Mouse (Mus musculus): ENCODE measurements around the gene Kctd11. TPM values are rescaled to one million over a fixed set of nuclear protein-coding genes. Genes with fewer than 3 reads are reported as not detected.
A peak's percentile ranks its signal among the peaks of the same experiment; 100 is the strongest.

Kctd11 gene
- polyA plus RNA-seq, 1 experiment, result 5.2 TPM

GRCm38 (mm10) chr11:69835326-69835965, 45.8 kb downstream of the Kctd11 start:
- H3K9me3 ChIP-seq (replicated peaks; ENCODE audit: control insufficient read depth, insufficient read depth, low read length, poor library complexity, severe bottlenecking), result no peaks in the 10 kb centered on the region
- no peak overlapping the region for H3K9ac ChIP-seq (ENCODE audit: low read depth, poor library complexity, severe bottlenecking)
- no peak overlapping the region for H3K4me3 ChIP-seq (ENCODE audit: low read depth, low read length)
- H3K27ac ChIP-seq (ENCODE audit: insufficient read depth, low read length), result no peak overlapping the region
- H3K36me3 ChIP-seq (ENCODE audit: control insufficient read depth, insufficient read depth, low read length, poor library complexity, severe bottlenecking), result no peaks in the 10 kb centered on the region
- TF ChIP-seq POLR2A (IDR thresholded peaks at IDR 0.05; ENCODE audit: insufficient read depth, low read length) (no peak), CTCF (IDR thresholded peaks at IDR 0.05; ENCODE audit: low read depth, low read length) (no peak), EP300 (IDR thresholded peaks at IDR 0.05; ENCODE audit: insufficient read depth, low read depth, low read length) (no peak)
- no peaks in the 10 kb centered on the region for H3K4me1 ChIP-seq (ENCODE audit: control insufficient read depth, insufficient read depth, low read length)
- no peaks in the 10 kb centered on the region for H3K27me3 ChIP-seq (ENCODE audit: control insufficient read depth, insufficient read depth, low read length, poor library complexity, severe bottlenecking)

- TF ChIP-seq EP300 (IDR thresholded peaks at IDR 0.05; ENCODE audit: insufficient read depth, low read depth, low read length) (no peak), POLR2A (IDR thresholded peaks at IDR 0.05; ENCODE audit: insufficient read depth, low read length) (no peak), CTCF (IDR thresholded peaks at IDR 0.05; ENCODE audit: low read depth, low read length) (no peak)
- Histone ChIP-seq H3K4me3 (ENCODE audit: low read depth, low read length) (peak overlapping the region; percentile 54), H3K9me3 (replicated peaks; ENCODE audit: control insufficient read depth, insufficient read depth, low read length, poor library complexity, severe bottlenecking) (no peaks in the 10 kb centered on the region), H3K27ac (ENCODE audit: insufficient read depth, low read length) (no peak overlapping the region), H3K36me3 (ENCODE audit: control insufficient read depth, insufficient read depth, low read length, poor library complexity, severe bottlenecking) (no peaks in the 10 kb centered on the region), H3K9ac (ENCODE audit: low read depth, poor library complexity, severe bottlenecking) (peak overlapping the region; percentile 19), H3K27me3 (ENCODE audit: control insufficient read depth, insufficient read depth, low read length, poor library complexity, severe bottlenecking) (no peaks in the 10 kb centered on the region), H3K4me1 (ENCODE audit: control insufficient read depth, insufficient read depth, low read length) (peaks cover 3% of the 10 kb centered on the region)
Measured at GRCm38 (mm10) chr11:69834001-69834549, 47.1 kb downstream of the Kctd11 start.

GRCm38 (mm10) chr11:69833554-69833953, 47.7 kb downstream of the Kctd11 start:
- no peaks in the 10 kb centered on the region for H3K27me3 ChIP-seq (ENCODE audit: control insufficient read depth, insufficient read depth, low read length, poor library complexity, severe bottlenecking)
- no peaks in the 10 kb centered on the region for H3K9me3 ChIP-seq (replicated peaks; ENCODE audit: control insufficient read depth, insufficient read depth, low read length, poor library complexity, severe bottlenecking)
- H3K9ac ChIP-seq (ENCODE audit: low read depth, poor library complexity, severe bottlenecking), result peak overlapping the region; percentile 19
- peak overlapping the region; percentile 54 for H3K4me3 ChIP-seq (ENCODE audit: low read depth, low read length)
- no peak overlapping the region for H3K27ac ChIP-seq (ENCODE audit: insufficient read depth, low read length)
- H3K4me1 ChIP-seq (ENCODE audit: control insufficient read depth, insufficient read depth, low read length), result peaks cover 3% of the 10 kb centered on the region
- TF ChIP-seq POLR2A (IDR thresholded peaks at IDR 0.05; ENCODE audit: insufficient read depth, low read length), result no peak
- no peak for TF ChIP-seq EP300 (IDR thresholded peaks at IDR 0.05; ENCODE audit: insufficient read depth, low read depth, low read length)
- TF ChIP-seq CTCF (IDR thresholded peaks at IDR 0.05; ENCODE audit: low read depth, low read length), result no peak
- H3K36me3 ChIP-seq (ENCODE audit: control insufficient read depth, insufficient read depth, low read length, poor library complexity, severe bottlenecking), result no peaks in the 10 kb centered on the region

GRCm38 (mm10) chr11:69828832-69829231, 52.4 kb downstream of the Kctd11 start:
- Histone ChIP-seq H3K4me3 (ENCODE audit: low read depth, low read length) (no peak overlapping the region), H3K36me3 (ENCODE audit: control insufficient read depth, insufficient read depth, low read length, poor library complexity, severe bottlenecking) (no peaks in the 10 kb centered on the region), H3K27me3 (ENCODE audit: control insufficient read depth, insufficient read depth, low read length, poor library complexity, severe bottlenecking) (no peaks in the 10 kb centered on the region), H3K4me1 (ENCODE audit: control insufficient read depth, insufficient read depth, low read length) (peaks cover 3% of the 10 kb centered on the region), H3K27ac (ENCODE audit: insufficient read depth, low read length) (no peak overlapping the region), H3K9me3 (replicated peaks; ENCODE audit: control insufficient read depth, insufficient read depth, low read length, poor library complexity, severe bottlenecking) (no peaks in the 10 kb centered on the region), H3K9ac (ENCODE audit: low read depth, poor library complexity, severe bottlenecking) (no peak overlapping the region)
- TF ChIP-seq EP300 (IDR thresholded peaks at IDR 0.05; ENCODE audit: insufficient read depth, low read depth, low read length) (no peak), POLR2A (IDR thresholded peaks at IDR 0.05; ENCODE audit: insufficient read depth, low read length) (no peak), CTCF (IDR thresholded peaks at IDR 0.05; ENCODE audit: low read depth, low read length) (no peak)

Other genes with a start within 250 kb of the Kctd11 start
- 170 and 173 TPM in 2 replicates for gene Fxr2, start 248.4 kb downstream of the Kctd11 start, polyA plus RNA-seq (2011; ENCODE audit: insufficient read depth, insufficient read length, low read depth, missing spikeins)
- gene Sox15, start 226.1 kb downstream of the Kctd11 start, polyA plus RNA-seq (2011; ENCODE audit: insufficient read depth, insufficient read length, low read depth, missing spikeins), result 45.2 and 48.1 TPM in 2 replicates
- 65.7 and 71.0 TPM in 2 replicates for gene Mpdu1, start 218.8 kb downstream of the Kctd11 start, polyA plus RNA-seq (2011; ENCODE audit: insufficient read depth, insufficient read length, low read depth, missing spikeins)
- 32.9 and 36.2 TPM in 2 replicates for gene Cd68, start 215.3 kb downstream of the Kctd11 start, polyA plus RNA-seq (2011; ENCODE audit: insufficient read depth, insufficient read length, low read depth, missing spikeins)
- 1,464 and 1,502 TPM in 2 replicates for gene Eif4a1, start 209.0 kb downstream of the Kctd11 start, polyA plus RNA-seq (2011; ENCODE audit: insufficient read depth, insufficient read length, low read depth, missing spikeins)
- gene Senp3, start 199.3 kb downstream of the Kctd11 start, polyA plus RNA-seq (2011; ENCODE audit: insufficient read depth, insufficient read length, low read depth, missing spikeins), result 198 and 221 TPM in 2 replicates
- 1.3 and 2.9 TPM in 2 replicates for gene Tnfsf13, start 195.6 kb downstream of the Kctd11 start, polyA plus RNA-seq (2011; ENCODE audit: insufficient read depth, insufficient read length, low read depth, missing spikeins)
- 3.4 and 4.1 TPM in 2 replicates for gene Tnfsf12, start 185.6 kb downstream of the Kctd11 start, polyA plus RNA-seq (2011; ENCODE audit: insufficient read depth, insufficient read length, low read depth, missing spikeins)
- gene Tnfsfm13, start 185.3 kb downstream of the Kctd11 start, polyA plus RNA-seq (2011; ENCODE audit: insufficient read depth, insufficient read length, low read depth, missing spikeins), result 1.9 and 3.6 TPM in 2 replicates
- 102 and 103 TPM in 2 replicates for gene Polr2a, start 122.8 kb downstream of the Kctd11 start, polyA plus RNA-seq (2011; ENCODE audit: insufficient read depth, insufficient read length, low read depth, missing spikeins)
- gene Slc35g3, start 119.4 kb downstream of the Kctd11 start, polyA plus RNA-seq (2011; ENCODE audit: insufficient read depth, insufficient read length, low read depth, missing spikeins), result not detected in 2 replicates
- gene Zbtb4, start 115.5 kb downstream of the Kctd11 start, polyA plus RNA-seq (2011; ENCODE audit: insufficient read depth, insufficient read length, low read depth, missing spikeins), result 3.6 and 4.8 TPM in 2 replicates
- 10.1 and 12.1 TPM in 2 replicates for gene Chrnb1, start 85.5 kb downstream of the Kctd11 start, polyA plus RNA-seq (2011; ENCODE audit: insufficient read depth, insufficient read length, low read depth, missing spikeins)
- 1.8 and 2.5 TPM in 2 replicates for gene Fgf11, start 79.5 kb downstream of the Kctd11 start, polyA plus RNA-seq (2011; ENCODE audit: insufficient read depth, insufficient read length, low read depth, missing spikeins)
- 10.1 and 11.6 TPM in 2 replicates for gene Tmem102, start 75.8 kb downstream of the Kctd11 start, polyA plus RNA-seq (2011; ENCODE audit: insufficient read depth, insufficient read length, low read depth, missing spikeins)
- gene Gm39566, start 66.1 kb downstream of the Kctd11 start, polyA plus RNA-seq (2011; ENCODE audit: insufficient read depth, insufficient read length, low read depth, missing spikeins), result not detected in 2 replicates
- not detected in 2 replicates for gene Spem2, start 62.9 kb downstream of the Kctd11 start, polyA plus RNA-seq (2011; ENCODE audit: insufficient read depth, insufficient read length, low read depth, missing spikeins)
- gene Spem1, start 59.2 kb downstream of the Kctd11 start, polyA plus RNA-seq (2011; ENCODE audit: insufficient read depth, insufficient read length, low read depth, missing spikeins), result not detected in 2 replicates
- 19.6 and 25.4 TPM in 2 replicates for gene Nlgn2, start 43.6 kb downstream of the Kctd11 start, polyA plus RNA-seq (2011; ENCODE audit: insufficient read depth, insufficient read length, low read depth, missing spikeins)
- gene Tmem256, start 42.9 kb downstream of the Kctd11 start, polyA plus RNA-seq (2011; ENCODE audit: insufficient read depth, insufficient read length, low read depth, missing spikeins), result 97.1 and 103 TPM in 2 replicates
- 27.2 and 31.2 TPM in 2 replicates for gene Plscr3, start 35.0 kb downstream of the Kctd11 start, polyA plus RNA-seq (2011; ENCODE audit: insufficient read depth, insufficient read length, low read depth, missing spikeins)
- 15.6 and 19.6 TPM in 2 replicates for gene Tnk1, start 22.7 kb downstream of the Kctd11 start, polyA plus RNA-seq (2011; ENCODE audit: insufficient read depth, insufficient read length, low read depth, missing spikeins)
- gene Tmem95, start 3.4 kb downstream of the Kctd11 start, polyA plus RNA-seq (2011; ENCODE audit: insufficient read depth, insufficient read length, low read depth, missing spikeins), result not detected in 2 replicates
- 1.5 and 2.3 TPM in 2 replicates for gene Acap1, start 14.1 kb upstream of the Kctd11 start, polyA plus RNA-seq (2011; ENCODE audit: insufficient read depth, insufficient read length, low read depth, missing spikeins)
- 11.6 and 13.1 TPM in 2 replicates for gene 2810408A11Rik, start 19.6 kb upstream of the Kctd11 start, polyA plus RNA-seq (2011; ENCODE audit: insufficient read depth, insufficient read length, low read depth, missing spikeins)
- 27.9 and 32.4 TPM in 2 replicates for gene Neurl4, start 19.7 kb upstream of the Kctd11 start, polyA plus RNA-seq (2011; ENCODE audit: insufficient read depth, insufficient read length, low read depth, missing spikeins)
- gene Gps2, start 32.5 kb upstream of the Kctd11 start, polyA plus RNA-seq (2011; ENCODE audit: insufficient read depth, insufficient read length, low read depth, missing spikeins), result 23.9 and 24.4 TPM in 2 replicates
- 1,015 and 1,063 TPM in 2 replicates for gene Eif5a, start 40.6 kb upstream of the Kctd11 start, polyA plus RNA-seq (2011; ENCODE audit: insufficient read depth, insufficient read length, low read depth, missing spikeins)
- gene Ybx2, start 54.4 kb upstream of the Kctd11 start, polyA plus RNA-seq (2011; ENCODE audit: insufficient read depth, insufficient read length, low read depth, missing spikeins), result 55.2 and 57.2 TPM in 2 replicates
- 2.7 and 3.2 TPM in 2 replicates for gene Slc2a4, start 66.8 kb upstream of the Kctd11 start, polyA plus RNA-seq (2011; ENCODE audit: insufficient read depth, insufficient read length, low read depth, missing spikeins)
- 106 and 144 TPM in 2 replicates for gene Cldn7, start 83.4 kb upstream of the Kctd11 start, polyA plus RNA-seq (2011; ENCODE audit: insufficient read depth, insufficient read length, low read depth, missing spikeins)
- 61.9 and 63.4 TPM in 2 replicates for gene Ctdnep1, start 99.8 kb upstream of the Kctd11 start, polyA plus RNA-seq (2011; ENCODE audit: insufficient read depth, insufficient read length, low read depth, missing spikeins)
- 77.6 and 80.1 TPM in 2 replicates for gene Elp5, start 101.1 kb upstream of the Kctd11 start, polyA plus RNA-seq (2011; ENCODE audit: insufficient read depth, insufficient read length, low read depth, missing spikeins)
- gene Gabarap, start 109.7 kb upstream of the Kctd11 start, polyA plus RNA-seq (2011; ENCODE audit: insufficient read depth, insufficient read length, low read depth, missing spikeins), result 141 and 144 TPM in 2 replicates
- 75.6 and 83.0 TPM in 2 replicates for gene Phf23, start 114.4 kb upstream of the Kctd11 start, polyA plus RNA-seq (2011; ENCODE audit: insufficient read depth, insufficient read length, low read depth, missing spikeins)
- gene Dvl2, start 119.2 kb upstream of the Kctd11 start, polyA plus RNA-seq (2011; ENCODE audit: insufficient read depth, insufficient read length, low read depth, missing spikeins), result 60.1 and 63.3 TPM in 2 replicates
- 17.1 and 19.8 TPM in 2 replicates for gene Acadvl, start 134.0 kb upstream of the Kctd11 start, polyA plus RNA-seq (2011; ENCODE audit: insufficient read depth, insufficient read length, low read depth, missing spikeins)
- 17.1 and 25.7 TPM in 2 replicates for gene Dlg4, start 135.5 kb upstream of the Kctd11 start, polyA plus RNA-seq (2011; ENCODE audit: insufficient read depth, insufficient read length, low read depth, missing spikeins)
- not detected in 2 replicates for gene Asgr1, start 172.7 kb upstream of the Kctd11 start, polyA plus RNA-seq (2011; ENCODE audit: insufficient read depth, insufficient read length, low read depth, missing spikeins)
- not detected in 2 replicates for gene Asgr2, start 211.2 kb upstream of the Kctd11 start, polyA plus RNA-seq (2011; ENCODE audit: insufficient read depth, insufficient read length, low read depth, missing spikeins)
- 0.37 and 0.43 TPM in 2 replicates for gene Mgl2, start 248.9 kb upstream of the Kctd11 start, polyA plus RNA-seq (2011; ENCODE audit: insufficient read depth, insufficient read length, low read depth, missing spikeins)

Data from ES-Bruce4 (cell line).